Mouse (Mus musculus) midbrain, embryonic 15.5 days (tissue): Measurements from ENCODE around the gene Haus2. TPM values are rescaled to one million over a fixed set of nuclear protein-coding genes. Genes with fewer than 3 reads are reported as not detected.

Experiments used
- ATAC-seq: fragments of 200-750 bp; cut with Nextera tagmentation; replicated peaks from 2 replicates; pipeline ENCODE4 v1.8.0; 2017; ENCODE audit warnings: moderate TSS enrichment
- H3K27ac ChIP-seq: fragments of 300-500 bp; sonication (generic); 2 replicates; pipeline ENCODE4 v1.5.1; 2015; ENCODE audit warnings: mild to moderate bottlenecking, inconsistent platforms
- H3K27me3 ChIP-seq: fragments of 300-500 bp; sonication (generic); replicated peaks from 2 replicates; pipeline ENCODE4 v1.6.1; 2015; ENCODE audit warnings: inconsistent platforms
- H3K36me3 ChIP-seq: fragments of 300-500 bp; sonication (generic); replicated peaks from 2 replicates; pipeline ENCODE4 v1.6.1; 2015; ENCODE audit warnings: inconsistent platforms
- H3K4me1 ChIP-seq: fragments of 300-500 bp; sonication (generic); 2 replicates; pipeline ENCODE4 v1.6.1; 2015; ENCODE audit warnings: inconsistent platforms
- H3K4me2 ChIP-seq: fragments of 300-500 bp; sonication (generic); 2 replicates; pipeline ENCODE4 v1.6.1; 2015; ENCODE audit warnings: inconsistent platforms, mild to moderate bottlenecking, moderate library complexity
- H3K4me3 ChIP-seq: fragments of 300-500 bp; sonication (generic); 2 replicates; pipeline ENCODE4 v1.5.1; 2015; ENCODE audit warnings: mild to moderate bottlenecking, inconsistent platforms
- H3K9ac ChIP-seq: fragments of 300-500 bp; sonication (generic); 2 replicates; pipeline ENCODE4 v1.6.1; 2015; ENCODE audit warnings: mild to moderate bottlenecking, inconsistent platforms
- H3K9me3 ChIP-seq: fragments of 300-500 bp; sonication (generic); 2 replicates; pipeline ENCODE4 v1.6.1; 2016; ENCODE audit warnings: inconsistent platforms
- WGBS: fragments of 180-500 bp; shearing (Covaris S2); methylation state at CpG from one replicate; pipeline ENCODE4 v1.1.7; 2015; ENCODE audit warnings: mixed read lengths; 5-methylcytosine and 5-hydroxymethylcytosine counted together
- polyA plus RNA-seq: library from polyadenylated mRNA; unstranded; fragments of >200 nt; fragmentation: Nextera tagmentation; extraction: Ambion mirVana; gene quantifications from 2 replicates; pipeline ENCODE4 v1.2.1, GENCODE M21; 2015

Gene Haus2
- polyA plus RNA-seq, 1 experiment from 2014 or later, result 27.1 TPM

DNA sequence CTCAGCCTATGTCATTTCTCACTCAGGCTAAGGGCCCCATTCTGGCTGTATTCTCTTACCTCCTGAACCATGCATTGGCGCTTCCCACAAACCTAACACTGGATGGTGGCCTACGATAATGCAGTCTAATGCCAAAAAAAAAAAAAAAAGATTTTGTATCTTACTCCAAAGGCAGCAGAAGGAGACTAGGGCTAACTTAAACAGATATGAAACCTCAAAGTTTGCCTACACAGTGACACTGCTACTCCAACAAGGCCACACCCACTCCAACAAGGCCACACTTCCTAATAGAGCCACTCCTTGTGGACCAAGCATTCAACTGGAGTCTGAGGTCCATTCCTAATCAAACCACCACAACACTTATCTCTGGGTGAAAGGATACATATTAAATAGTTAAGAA lies 47.5 kb downstream of the Haus2 start:
- Histone ChIP-seq H3K9me3 (no peaks in the 10 kb centered on the region), H3K4me3 (no peak overlapping the region), H3K27me3 (no peaks in the 10 kb centered on the region), H3K36me3 (no peaks in the 10 kb centered on the region), H3K9ac (no peak overlapping the region), H3K4me2 (no peak overlapping the region), H3K4me1 (no peaks in the 10 kb centered on the region), H3K27ac (no peak overlapping the region)
- ATAC-seq, result no peak
- 98% methylated on average over 2 of the region's 2 CpGs for WGBS

DNA sequence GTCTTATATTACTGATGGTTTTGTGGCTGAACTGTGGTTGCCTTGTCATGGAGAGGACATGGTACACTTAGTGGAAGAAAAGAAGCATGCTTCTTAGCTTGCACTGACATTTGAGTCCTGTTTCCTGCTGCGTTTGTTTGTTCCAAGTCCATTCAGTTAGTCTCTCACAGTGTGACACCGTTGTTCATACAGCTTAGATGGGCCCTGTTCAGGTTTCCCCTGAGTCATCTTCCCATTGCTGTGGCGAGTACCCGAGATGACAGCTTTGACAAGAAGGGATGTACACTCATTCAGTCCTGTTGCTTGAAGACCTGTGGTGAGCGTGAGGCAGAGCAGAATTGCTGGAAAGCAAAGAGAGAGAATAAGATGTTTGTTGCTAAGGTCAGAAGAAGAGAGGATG lies 49.3 kb downstream of the Haus2 start:
- ATAC-seq, result no peak
- Histone ChIP-seq H3K4me1 (no peaks in the 10 kb centered on the region), H3K36me3 (no peaks in the 10 kb centered on the region), H3K9ac (no peak overlapping the region), H3K27ac (no peak overlapping the region), H3K4me2 (no peak overlapping the region), H3K4me3 (no peak overlapping the region), H3K27me3 (no peaks in the 10 kb centered on the region), H3K9me3 (no peaks in the 10 kb centered on the region)
- 62% methylated on average over 5 of the region's 5 CpGs for WGBS

DNA sequence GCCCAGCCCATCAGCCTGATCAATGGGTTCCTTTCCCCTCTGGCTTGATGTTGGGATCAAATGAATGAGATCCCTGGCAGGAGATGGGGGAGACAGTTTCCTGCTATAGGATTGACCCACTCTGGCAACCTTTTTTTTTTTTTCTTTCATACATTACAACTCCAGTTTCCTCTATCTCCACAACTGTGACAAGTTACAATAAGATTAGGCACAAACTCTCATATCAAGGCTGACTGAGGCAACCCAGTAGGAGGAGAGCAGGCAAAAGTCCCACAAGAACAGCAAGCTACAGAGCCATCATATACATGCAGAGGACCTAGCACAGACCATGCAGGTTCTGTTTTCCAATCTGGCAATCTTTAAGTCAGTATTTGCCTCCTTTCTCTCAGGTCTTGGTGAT lies 50.1 kb downstream of the Haus2 start:
- ATAC-seq, result no peak
- Histone ChIP-seq H3K9me3 (no peaks in the 10 kb centered on the region), H3K36me3 (no peaks in the 10 kb centered on the region), H3K4me1 (no peaks in the 10 kb centered on the region), H3K27ac (no peak overlapping the region), H3K4me2 (no peak overlapping the region), H3K27me3 (no peaks in the 10 kb centered on the region), H3K9ac (no peak overlapping the region), H3K4me3 (no peak overlapping the region)

DNA sequence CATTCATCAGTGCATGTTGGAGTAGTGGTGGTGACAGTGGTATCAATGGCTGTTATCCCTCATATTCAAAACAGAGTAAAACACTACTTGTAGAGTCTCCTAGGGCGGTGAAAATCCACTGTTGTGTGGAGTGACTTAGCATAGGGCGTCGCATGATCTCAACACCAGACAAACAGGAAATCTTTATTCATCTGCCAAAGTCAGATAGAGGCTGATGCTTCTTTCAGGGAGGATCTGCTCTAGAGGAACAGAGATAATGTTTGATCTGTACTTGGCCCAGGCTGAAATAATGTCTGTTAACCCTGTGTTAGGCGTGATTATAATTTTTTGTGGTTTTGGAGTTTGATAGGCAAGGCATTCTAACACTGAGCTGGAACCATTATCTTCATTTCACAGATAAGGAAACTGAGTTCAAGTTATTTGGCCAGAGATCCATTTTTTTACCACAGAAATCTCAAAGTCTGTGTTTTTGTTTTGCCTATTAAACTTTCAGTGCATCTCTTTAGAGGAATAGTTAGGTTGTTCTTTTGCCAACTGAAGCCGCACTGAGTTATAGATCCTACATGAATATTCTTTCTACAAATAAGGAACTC lies 51.4 kb downstream of the Haus2 start:
- H3K27ac ChIP-seq, result no peak overlapping the region
- no peaks in the 10 kb centered on the region for H3K4me1 ChIP-seq
- WGBS, result 84% methylated on average over 5 of the region's 5 CpGs
- no peak overlapping the region for H3K4me2 ChIP-seq
- ATAC-seq, result no peak
- H3K4me3 ChIP-seq, result no peak overlapping the region
- no peaks in the 10 kb centered on the region for H3K36me3 ChIP-seq
- H3K9me3 ChIP-seq, result no peaks in the 10 kb centered on the region
- no peak overlapping the region for H3K9ac ChIP-seq
- H3K27me3 ChIP-seq, result no peaks in the 10 kb centered on the region

DNA sequence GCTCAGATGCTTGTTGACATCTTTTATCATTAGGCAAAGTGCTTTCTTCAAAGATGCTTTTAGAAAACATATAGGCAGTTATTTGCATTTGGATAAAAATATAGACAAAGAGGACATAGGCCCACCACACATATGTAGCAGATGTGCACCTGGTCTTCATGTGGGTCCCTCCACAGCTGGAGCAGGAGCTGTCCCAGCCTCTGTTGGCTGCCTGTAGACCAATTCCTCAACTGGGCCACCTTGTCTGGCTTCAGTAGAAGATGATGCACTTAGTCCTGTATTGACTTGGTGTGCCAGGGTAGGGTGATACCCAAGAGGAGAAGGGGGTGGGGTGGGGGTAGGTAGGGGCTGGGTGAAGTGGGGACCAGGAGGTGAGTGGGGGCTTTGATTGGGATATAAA lies 53.6 kb downstream of the Haus2 start:
- Histone ChIP-seq H3K36me3 (no peaks in the 10 kb centered on the region), H3K4me3 (no peak overlapping the region), H3K9me3 (no peaks in the 10 kb centered on the region), H3K27me3 (no peaks in the 10 kb centered on the region), H3K4me2 (no peak overlapping the region), H3K4me1 (no peaks in the 10 kb centered on the region), H3K27ac (no peak overlapping the region), H3K9ac (no peak overlapping the region)
- ATAC-seq, result no peak

DNA sequence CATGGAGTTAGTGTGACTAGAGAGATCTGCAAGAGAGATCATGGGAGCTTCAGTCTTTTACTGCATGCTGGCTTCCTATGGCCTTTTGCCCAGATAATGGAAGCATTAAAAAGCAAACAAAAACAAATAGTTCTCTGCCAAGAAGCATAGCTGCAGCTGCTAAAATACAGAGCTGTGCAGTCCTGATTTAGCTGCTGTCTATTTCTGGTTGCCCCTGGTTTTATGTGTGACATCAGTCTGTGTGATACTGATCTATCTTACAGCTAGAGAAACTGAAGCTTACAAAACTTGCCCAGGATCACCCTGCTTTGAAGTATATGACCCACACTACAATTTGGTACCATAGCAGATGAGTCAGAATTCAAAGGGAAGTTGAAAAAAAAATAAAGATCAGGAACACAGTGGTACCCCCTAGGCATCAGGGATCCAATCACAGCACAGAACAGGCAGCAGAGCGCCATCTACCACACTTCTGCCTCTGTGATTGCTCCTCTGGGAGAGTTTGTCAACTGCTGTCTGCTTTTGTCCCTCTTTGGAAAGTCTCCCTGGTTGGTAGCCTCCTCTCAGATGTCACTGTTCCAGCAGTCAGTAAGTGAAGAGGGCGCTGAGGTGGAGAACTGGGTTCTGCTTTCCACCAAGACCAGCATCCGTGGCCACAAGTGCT lies 54.4 kb downstream of the Haus2 start:
- WGBS, result 74% methylated on average over 3 of the region's 3 CpGs
- ATAC-seq, result no peak

DNA sequence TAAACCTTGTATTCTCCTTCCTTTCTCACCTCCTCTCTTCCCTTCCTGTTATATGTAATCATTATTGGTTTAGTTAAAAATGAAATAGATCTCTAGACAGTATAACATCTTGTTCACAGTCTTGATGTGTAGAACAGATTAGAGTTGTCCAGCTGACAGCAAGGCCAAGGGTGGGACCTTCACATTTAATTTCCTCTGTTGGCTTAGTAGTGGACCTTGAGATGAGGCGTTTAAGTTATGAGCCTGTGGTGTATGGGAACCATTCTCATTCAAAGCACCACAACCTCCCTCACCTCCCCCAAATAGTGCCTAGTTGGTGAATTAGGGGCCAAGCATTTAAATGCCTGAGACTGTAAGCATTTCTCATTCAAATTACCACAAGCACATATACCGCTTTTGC lies 58.3 kb downstream of the Haus2 start:
- ATAC-seq, result no peak

More for the DNA sequence above, 54.4 kb downstream of the Haus2 start:
- H3K27ac ChIP-seq, result no peak overlapping the region
- H3K36me3 ChIP-seq, result no peaks in the 10 kb centered on the region
- H3K27me3 ChIP-seq, result no peaks in the 10 kb centered on the region
- H3K9ac ChIP-seq, result no peak overlapping the region
- no peaks in the 10 kb centered on the region for H3K9me3 ChIP-seq
- no peak overlapping the region for H3K4me3 ChIP-seq
- H3K4me1 ChIP-seq, result no peaks in the 10 kb centered on the region
- H3K4me2 ChIP-seq, result no peak overlapping the region

DNA sequence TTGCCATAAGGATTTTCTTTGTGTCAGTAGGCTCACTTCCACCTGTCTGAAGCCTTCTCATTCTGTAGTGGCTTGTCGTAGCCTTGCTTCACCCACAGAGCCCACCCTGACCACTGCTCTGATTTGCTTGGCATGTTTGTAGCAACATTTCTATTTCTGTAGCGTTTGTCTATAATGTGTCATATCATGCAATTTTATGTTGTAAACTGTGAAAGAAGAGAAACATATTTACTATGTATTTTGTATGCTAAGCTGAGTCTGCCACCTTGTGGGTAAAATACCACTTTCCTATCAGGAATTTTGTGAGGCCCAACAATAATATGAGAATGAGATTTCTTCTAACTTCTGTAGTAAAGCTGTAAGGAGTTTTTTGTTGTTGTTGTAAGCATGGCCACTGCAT lies 61.1 kb downstream of the Haus2 start:
- no peak overlapping the region for H3K4me3 ChIP-seq
- 90% methylated on average over 2 of the region's 2 CpGs for WGBS
- no peaks in the 10 kb centered on the region for H3K27me3 ChIP-seq
- H3K9ac ChIP-seq, result no peak overlapping the region
- no peak for ATAC-seq
- H3K27ac ChIP-seq, result no peak overlapping the region
- H3K36me3 ChIP-seq, result no peaks in the 10 kb centered on the region
- no peaks in the 10 kb centered on the region for H3K4me1 ChIP-seq
- H3K4me2 ChIP-seq, result no peak overlapping the region
- H3K9me3 ChIP-seq, result no peaks in the 10 kb centered on the region

More for the DNA sequence above, 58.3 kb downstream of the Haus2 start:
- Histone ChIP-seq H3K4me1 (no peaks in the 10 kb centered on the region), H3K27me3 (no peaks in the 10 kb centered on the region), H3K36me3 (no peaks in the 10 kb centered on the region), H3K4me2 (no peak overlapping the region), H3K4me3 (no peak overlapping the region), H3K9me3 (no peaks in the 10 kb centered on the region), H3K27ac (no peak overlapping the region), H3K9ac (no peak overlapping the region)
- WGBS, result 90% methylated on average over 2 of the region's 2 CpGs

Other genes with a start within 250 kb of the Haus2 start
- gene Ganc, start 205.5 kb upstream of the Haus2 start, polyA plus RNA-seq, result 9.2 and 9.7 TPM in 2 replicates
- gene Tmem87a, start 205.3 kb upstream of the Haus2 start, polyA plus RNA-seq, result 5.7 and 6.6 TPM in 2 replicates
- 0.50 and 1.2 TPM in 2 replicates for gene Capn3, start 153.4 kb upstream of the Haus2 start, polyA plus RNA-seq
- gene Zfp106, start 45.5 kb upstream of the Haus2 start, polyA plus RNA-seq, result 43.6 and 49.3 TPM in 2 replicates
- gene Snap23, start 41.7 kb upstream of the Haus2 start, polyA plus RNA-seq, result 15.2 TPM in 2 replicates
- 28.7 and 31.5 TPM in 2 replicates for gene Lrrc57, start 137 bp downstream of the Haus2 start, polyA plus RNA-seq
- 4.1 and 5.1 TPM in 2 replicates for gene Stard9, start 19.7 kb downstream of the Haus2 start, polyA plus RNA-seq
- 7.0 and 9.1 TPM in 2 replicates for gene Cdan1, start 240.7 kb downstream of the Haus2 start, polyA plus RNA-seq
- 12.3 and 12.6 TPM in 2 replicates for gene Ttbk2, start 241.2 kb downstream of the Haus2 start, polyA plus RNA-seq